Mouse (Mus musculus) thymus, adult 2 months (tissue): Measurements from ENCODE around the gene Gm15517.

Source experiments
- CTCF ChIP-seq: fragments of 200-500 bp; IDR thresholded peaks from 2 replicates; pipeline ENCODE4 v1.5.1; 2012; ENCODE audit warnings: mild to moderate bottlenecking, control low read depth, low read length, moderate library complexity, borderline replicate concordance; ENCODE audit not compliant: control insufficient read depth, poor library complexity, insufficient read depth; ENCODE audit errors: extremely low read depth
- POLR2A ChIP-seq: fragments of 200-500 bp; IDR thresholded peaks from 2 replicates; pipeline ENCODE4 v1.6.1; 2012; ENCODE audit warnings: mild to moderate bottlenecking, low read length, control low read depth, moderate library complexity; ENCODE audit not compliant: control insufficient read depth, poor library complexity, insufficient read depth; ENCODE audit errors: extremely low read depth

DNA sequence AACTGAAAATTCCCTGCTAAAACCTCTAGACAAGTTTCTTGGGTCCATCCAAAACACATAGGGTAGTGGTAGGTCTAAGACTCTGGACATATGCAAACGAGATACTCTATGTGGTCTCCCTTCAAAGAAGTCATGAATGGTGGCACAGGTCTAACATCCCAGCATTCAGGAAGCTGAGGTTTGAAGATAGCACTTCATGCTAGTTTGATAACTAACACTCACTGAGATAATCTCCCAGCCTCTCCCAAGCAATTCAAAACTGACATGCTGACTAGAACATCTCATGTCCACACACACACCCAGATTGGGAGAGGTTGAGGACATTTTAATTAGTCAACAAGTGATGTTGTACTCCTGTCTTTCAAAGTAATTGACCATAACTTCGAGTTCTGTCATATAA is 21.3 kb upstream of the Gm15517 start:
- TF ChIP-seq CTCF, result no peak
- TF ChIP-seq POLR2A, result no peak
